Mouse (Mus musculus) kidney, adult 2 months (tissue): ENCODE data around the gene Gm7073.

Experiments
- CTCF ChIP-seq: fragments of 200-500 bp; conservative IDR thresholded peaks from 2 replicates; pipeline ENCODE4 v1.5.1; 2011; ENCODE audit warnings: low read depth, mild to moderate bottlenecking, control low read depth, low read length, moderate library complexity, mixed read lengths; ENCODE audit not compliant: insufficient read depth, insufficient read length
- POLR2A ChIP-seq: fragments of 200-500 bp; IDR thresholded peaks from one replicate; pipeline ENCODE4 v1.6.1; 2011; ENCODE audit warnings: low read depth, low read length, control low read depth

DNA sequence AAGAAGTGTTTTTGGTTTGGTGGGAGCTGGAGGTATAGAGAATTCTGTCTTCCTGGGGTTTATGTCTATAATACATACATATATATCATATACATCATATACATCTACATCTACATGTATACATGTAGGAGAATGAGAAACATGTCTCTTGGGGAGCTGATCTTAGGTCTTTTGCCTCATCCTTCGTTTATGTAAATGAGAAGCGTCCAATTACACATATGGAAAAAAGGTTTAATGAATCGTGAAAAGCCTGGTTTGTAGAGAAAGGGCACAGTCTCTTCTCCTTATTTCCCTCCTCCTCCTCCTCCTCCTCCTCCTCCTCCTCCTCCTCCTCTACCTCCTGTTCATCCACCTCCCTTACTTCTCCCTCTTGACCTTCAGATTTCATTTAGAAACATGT is 6.9 kb upstream of the Gm7073 start:
- TF ChIP-seq CTCF, result no peak
- TF ChIP-seq POLR2A, result no peak
